In the genomic region with DNA sequence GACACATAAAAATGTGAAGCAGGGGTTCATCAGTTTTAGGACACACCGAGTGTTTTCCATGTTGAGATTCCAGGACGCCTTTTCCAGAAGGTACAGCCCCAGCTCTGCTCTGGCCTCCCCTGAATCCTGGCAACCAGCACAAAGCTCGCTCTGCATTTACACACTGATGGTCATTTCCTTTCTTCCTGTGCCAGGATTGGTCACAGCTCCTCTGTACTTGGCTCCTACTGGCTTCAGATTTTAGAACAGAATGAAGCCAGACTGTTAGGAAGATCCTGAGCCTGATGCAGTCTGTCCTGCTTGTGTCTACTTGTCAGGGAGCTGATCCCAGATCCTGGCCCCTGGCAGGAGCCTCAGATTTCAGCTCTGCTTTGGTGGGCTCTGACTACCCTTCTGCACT, we compare ENCODE assay signal across 21 mouse cellular contexts.
DNase-seq lines count a peak whose midpoint lies in the region; ATAC-seq and TF ChIP-seq lines count a peak whose summit lies in the region.
"Had no signal": no experiment of that assay in that cellular context is flagged by ENCODE, and none has a peak within 500 bp of the region (broad histone marks: within the 10 kb centered on the region; RNA-seq: fewer than 3 reads in every experiment).

No protein-coding gene starts in this region.

- no peak overlapping the region for H3K4me3 ChIP-seq in forebrain, postnatal 0 days (ENCODE audit: low read depth, low read length)
- no peak overlapping the region for H3K4me3 ChIP-seq in forebrain, embryonic 16.5 days (replicated peaks; ENCODE audit: low read length)
- H3K4me3 ChIP-seq in intestine, embryonic 14.5 days (ENCODE audit: low read depth, low read length), result no peak overlapping the region
- no peak overlapping the region for H3K4me3 ChIP-seq in intestine, postnatal 0 days (ENCODE audit: low read depth, low read length)
- H3K4me3 ChIP-seq: midbrain, embryonic 12.5 days had no signal

- no peak overlapping the region for H3K4me2 ChIP-seq in forebrain, postnatal 0 days (ENCODE audit: low read depth)
- no peak overlapping the region for H3K4me2 ChIP-seq in forebrain, embryonic 16.5 days (ENCODE audit: low read length)
- no peak overlapping the region for H3K4me2 ChIP-seq in intestine, embryonic 14.5 days (ENCODE audit: low read length)
- H3K4me2 ChIP-seq in intestine, postnatal 0 days (replicated peaks; ENCODE audit: low read depth), result no peak overlapping the region
- H3K4me2 ChIP-seq: midbrain, embryonic 12.5 days had no signal

- no peak overlapping the region for H3K9ac ChIP-seq in forebrain, postnatal 0 days
- H3K9ac ChIP-seq in forebrain, embryonic 16.5 days (replicated peaks; ENCODE audit: low read depth, low read length), result no peak overlapping the region
- H3K9ac ChIP-seq in intestine, embryonic 14.5 days (ENCODE audit: low read length), result no peak overlapping the region
- H3K9ac ChIP-seq in intestine, postnatal 0 days (ENCODE audit: low read depth, low read length), result no peak overlapping the region
- H3K9ac ChIP-seq: liver, embryonic 14.5 days; midbrain, embryonic 12.5 days had no signal

- H3K36me3 ChIP-seq in forebrain, postnatal 0 days (ENCODE audit: insufficient read depth), result no peaks in the 10 kb centered on the region
- H3K36me3 ChIP-seq in forebrain, embryonic 16.5 days (ENCODE audit: control insufficient read depth, insufficient read depth), result no peaks in the 10 kb centered on the region
- H3K36me3 ChIP-seq in intestine, embryonic 14.5 days (ENCODE audit: control insufficient read depth, insufficient read depth, low read length), result no peaks in the 10 kb centered on the region
- H3K36me3 ChIP-seq in intestine, postnatal 0 days (ENCODE audit: control insufficient read depth, insufficient read depth), result no peaks in the 10 kb centered on the region
- H3K36me3 ChIP-seq: G1E; midbrain, embryonic 12.5 days had no signal

- no peaks in the 10 kb centered on the region for H3K27me3 ChIP-seq in forebrain, postnatal 0 days (ENCODE audit: insufficient read depth, low read length)
- H3K27me3 ChIP-seq in forebrain, embryonic 16.5 days (replicated peaks; ENCODE audit: control insufficient read depth, insufficient read depth, low read length), result no peaks in the 10 kb centered on the region
- H3K27me3 ChIP-seq in intestine, embryonic 14.5 days (replicated peaks; ENCODE audit: control insufficient read depth, insufficient read depth, low read length), result no peaks in the 10 kb centered on the region
- H3K27me3 ChIP-seq in intestine, postnatal 0 days (replicated peaks; ENCODE audit: control insufficient read depth, insufficient read depth, low read length), result no peaks in the 10 kb centered on the region
- H3K27me3 ChIP-seq: midbrain, embryonic 12.5 days had no signal

- TF ChIP-seq CTCF in forebrain, postnatal 0 days (IDR thresholded peaks at IDR 0.05; ENCODE audit: low read depth), result no peak
- no peak for TF ChIP-seq CTCF in intestine, postnatal 0 days (IDR thresholded peaks at IDR 0.05; ENCODE audit: low read depth)

- H3K4me1 ChIP-seq in forebrain, postnatal 0 days (ENCODE audit: insufficient read depth), result no peaks in the 10 kb centered on the region
- H3K4me1 ChIP-seq in forebrain, embryonic 16.5 days (replicated peaks; ENCODE audit: control insufficient read depth, insufficient read depth, low read length), result no peaks in the 10 kb centered on the region
- no peaks in the 10 kb centered on the region for H3K4me1 ChIP-seq in intestine, embryonic 14.5 days (replicated peaks; ENCODE audit: control insufficient read depth, insufficient read depth, low read length)
- H3K4me1 ChIP-seq in intestine, postnatal 0 days (replicated peaks; ENCODE audit: control insufficient read depth, insufficient read depth, low read length), result no peaks in the 10 kb centered on the region
- H3K4me1 ChIP-seq: midbrain, embryonic 12.5 days had no signal

- WGBS in forebrain, postnatal 0 days, result 46% methylated on average over 3 of the region's 3 CpGs
- 58% methylated on average over 3 of the region's 3 CpGs for WGBS in forebrain, embryonic 16.5 days
- 69% methylated on average over 3 of the region's 3 CpGs for WGBS in intestine, embryonic 14.5 days
- 72% methylated on average over 3 of the region's 3 CpGs for WGBS in intestine, postnatal 0 days

- no peak overlapping the region for H3K27ac ChIP-seq in forebrain, postnatal 0 days (ENCODE audit: low read depth, low read length)
- H3K27ac ChIP-seq in forebrain, embryonic 16.5 days (ENCODE audit: low read length), result no peak overlapping the region
- H3K27ac ChIP-seq in intestine, embryonic 14.5 days (ENCODE audit: low read depth), result no peak overlapping the region
- H3K27ac ChIP-seq in intestine, postnatal 0 days (ENCODE audit: low read depth, low read length), result no peak overlapping the region
- H3K27ac ChIP-seq: liver, embryonic 14.5 days; midbrain, embryonic 12.5 days; stomach, postnatal 0 days had no signal

- H3K9me3 ChIP-seq in forebrain, postnatal 0 days (ENCODE audit: low read length), result no peaks in the 10 kb centered on the region
- H3K9me3 ChIP-seq in forebrain, embryonic 16.5 days (ENCODE audit: control insufficient read depth, low read length), result no peaks in the 10 kb centered on the region
- H3K9me3 ChIP-seq in intestine, embryonic 14.5 days (ENCODE audit: control insufficient read depth, low read length), result no peaks in the 10 kb centered on the region
- H3K9me3 ChIP-seq in intestine, postnatal 0 days (ENCODE audit: control insufficient read depth), result no peaks in the 10 kb centered on the region
- H3K9me3 ChIP-seq: G1E; midbrain, embryonic 12.5 days had no signal

- ATAC-seq in forebrain, postnatal 0 days, result no peak
- ATAC-seq in forebrain, embryonic 16.5 days, result no peak
- no peak for ATAC-seq in intestine, embryonic 14.5 days (replicated peaks; ENCODE audit: low FRiP score, low TSS enrichment, low read depth)
- ATAC-seq in intestine, postnatal 0 days, result no peak
- ATAC-seq: activated CD4-positive, CD25-positive, alpha-beta regulatory T cell, adult 4 months had no signal

- DNase-seq in adrenal gland, postnatal 14 days, result peak; percentile 13
- DNase-seq in adrenal gland, adult 8-10 months, result no peak
- DNase-seq in forebrain, postnatal 0 days, result peak; percentile 21
- peak; percentile 46 for DNase-seq in intestine, embryonic 14.5 days (ENCODE audit: low spot score)
- peak; percentile 30 to 34 for DNase-seq in right cerebral cortex, postnatal 10 days (ENCODE audit: low spot score in 2 of 2)
- DNase-seq in right cerebral cortex, postnatal 14 days, result no peak
- DNase-seq: cerebellum, adult 9-10 months; embryo, embryonic 11 days; gastrocnemius, postnatal 10 days; heart, adult 18-20 months; kidney, adult 18-20 months; kidney, postnatal 10 days; retina, postnatal 1 day; thymus, postnatal 14 days had no signal

Comparison
In these comparisons a context has a peak if more than half of its experiments do, and no peak if none do; other contexts are left out.
1. DNase-seq: peak in adrenal gland, postnatal 14 days (single experiment), forebrain, postnatal 0 days (single experiment), intestine, embryonic 14.5 days (single experiment) and right cerebral cortex, postnatal 10 days (2 of 2); none in adrenal gland, adult 8-10 months (single experiment) and right cerebral cortex, postnatal 14 days (single experiment).